Mouse (Mus musculus) left cerebral cortex, adult 9 months (tissue): ENCODE data around the gene Lyl1.

Experiments used
- DNase-seq, 2 experiments: peaks; one replicate each; pipeline ENCODE4 v3.0.0; 2022; ENCODE audit warnings: low spot score in 2 of 2

Lyl1 gene

DNA sequence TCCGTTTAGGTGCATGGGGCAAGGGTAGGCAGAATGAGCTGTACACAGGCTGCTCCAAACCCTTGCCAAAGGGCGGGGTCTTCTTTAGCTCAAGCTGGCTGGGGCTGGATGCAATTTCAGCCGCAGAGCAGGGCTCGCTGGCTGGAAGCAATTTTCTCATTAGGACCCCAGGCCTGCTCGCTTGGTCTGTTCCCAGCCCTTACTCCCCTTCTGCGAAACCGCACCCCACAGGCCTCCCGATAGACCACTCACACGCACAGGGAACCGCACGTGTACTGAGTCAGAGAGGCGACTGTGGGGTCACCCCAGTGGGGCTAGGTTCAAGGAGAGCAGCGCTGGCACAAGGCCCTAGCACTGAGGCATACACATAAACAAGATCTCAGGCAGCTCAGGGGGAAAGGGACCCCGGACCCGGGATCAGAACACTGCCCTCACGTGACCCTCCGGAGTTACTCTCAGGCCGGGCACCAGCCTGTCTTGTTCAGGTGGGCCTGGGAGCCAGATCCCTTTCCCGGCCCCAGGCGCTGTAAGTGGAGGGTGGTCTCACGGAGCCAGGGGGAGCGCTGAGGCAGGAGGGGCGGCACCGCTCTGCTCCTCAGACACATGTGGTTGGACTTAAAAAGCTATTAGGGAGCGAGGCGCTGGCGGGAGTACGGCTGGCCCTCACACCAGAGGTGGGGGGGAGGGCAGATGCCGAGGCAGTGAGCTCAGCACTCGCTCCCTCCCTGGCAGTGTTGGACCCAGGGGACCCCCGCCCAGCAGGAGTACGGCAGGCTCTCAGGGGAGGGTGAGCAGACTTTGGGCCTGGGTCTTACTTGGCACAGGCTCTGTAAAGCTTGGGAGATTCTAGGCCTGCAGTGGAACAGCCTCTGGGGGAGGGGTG, 41.2 kb downstream of the Lyl1 start:
- no peak for DNase-seq

DNA sequence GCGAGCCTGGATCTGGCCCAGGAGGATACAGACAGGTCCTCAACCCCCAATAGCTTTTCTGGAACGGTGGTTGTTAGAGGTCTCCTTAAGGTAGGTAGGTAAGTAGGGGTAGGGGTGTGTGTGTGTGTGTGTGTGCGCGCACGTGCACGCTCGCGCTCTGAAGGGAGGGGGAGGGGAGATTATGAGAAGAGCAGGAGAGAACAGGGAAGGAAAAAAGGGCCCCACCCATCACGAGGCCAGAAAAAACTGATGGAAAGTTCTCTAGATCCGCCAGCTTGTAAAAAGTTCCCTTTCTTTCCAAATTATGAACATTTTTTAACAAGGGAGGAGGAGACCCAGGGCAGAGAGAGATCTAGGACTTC, 41.8 kb downstream of the Lyl1 start:
- no peak for DNase-seq

DNA sequence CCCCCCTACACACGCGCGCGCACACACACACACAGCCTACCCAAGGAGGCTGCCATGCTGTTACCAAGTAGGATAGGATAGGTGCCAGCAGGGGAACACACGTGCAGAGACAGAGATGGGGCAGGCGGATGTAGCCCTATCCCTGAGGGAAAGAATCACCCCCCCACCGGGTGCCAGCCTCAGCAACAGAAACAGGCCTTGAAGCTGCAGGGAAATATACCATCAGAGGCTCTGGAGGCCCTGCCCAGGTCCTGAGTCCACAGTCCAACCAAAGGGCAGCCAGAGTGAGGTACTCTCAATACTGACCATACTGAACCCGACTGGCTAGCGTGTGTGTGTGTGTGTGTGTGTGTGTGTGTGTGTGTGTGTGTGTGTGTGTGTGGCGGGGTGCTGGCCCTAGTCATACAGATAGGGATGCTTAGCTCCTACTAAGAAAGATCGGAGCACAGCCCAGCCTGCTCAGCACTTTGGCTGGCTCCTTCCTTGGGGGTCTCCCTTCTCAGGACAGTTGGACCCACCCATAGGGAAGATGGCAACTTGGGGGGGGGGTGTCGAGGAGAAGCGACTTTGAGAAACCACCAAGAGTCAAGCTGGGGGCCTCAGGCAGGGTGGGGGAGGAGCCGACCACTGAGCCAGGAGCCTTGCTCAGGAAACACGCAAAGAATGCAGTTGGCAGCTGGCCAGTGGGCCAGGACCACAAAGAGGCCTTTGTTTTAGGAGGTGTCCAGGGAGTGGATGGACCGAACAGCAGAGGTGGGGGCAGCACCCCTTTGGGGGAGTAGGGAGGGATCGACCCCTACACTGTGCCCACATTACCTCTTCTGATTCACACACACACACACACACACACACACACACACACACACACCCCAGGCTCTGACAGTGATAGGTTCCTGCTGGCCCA, 42.5 kb downstream of the Lyl1 start:
- no peak for DNase-seq

DNA sequence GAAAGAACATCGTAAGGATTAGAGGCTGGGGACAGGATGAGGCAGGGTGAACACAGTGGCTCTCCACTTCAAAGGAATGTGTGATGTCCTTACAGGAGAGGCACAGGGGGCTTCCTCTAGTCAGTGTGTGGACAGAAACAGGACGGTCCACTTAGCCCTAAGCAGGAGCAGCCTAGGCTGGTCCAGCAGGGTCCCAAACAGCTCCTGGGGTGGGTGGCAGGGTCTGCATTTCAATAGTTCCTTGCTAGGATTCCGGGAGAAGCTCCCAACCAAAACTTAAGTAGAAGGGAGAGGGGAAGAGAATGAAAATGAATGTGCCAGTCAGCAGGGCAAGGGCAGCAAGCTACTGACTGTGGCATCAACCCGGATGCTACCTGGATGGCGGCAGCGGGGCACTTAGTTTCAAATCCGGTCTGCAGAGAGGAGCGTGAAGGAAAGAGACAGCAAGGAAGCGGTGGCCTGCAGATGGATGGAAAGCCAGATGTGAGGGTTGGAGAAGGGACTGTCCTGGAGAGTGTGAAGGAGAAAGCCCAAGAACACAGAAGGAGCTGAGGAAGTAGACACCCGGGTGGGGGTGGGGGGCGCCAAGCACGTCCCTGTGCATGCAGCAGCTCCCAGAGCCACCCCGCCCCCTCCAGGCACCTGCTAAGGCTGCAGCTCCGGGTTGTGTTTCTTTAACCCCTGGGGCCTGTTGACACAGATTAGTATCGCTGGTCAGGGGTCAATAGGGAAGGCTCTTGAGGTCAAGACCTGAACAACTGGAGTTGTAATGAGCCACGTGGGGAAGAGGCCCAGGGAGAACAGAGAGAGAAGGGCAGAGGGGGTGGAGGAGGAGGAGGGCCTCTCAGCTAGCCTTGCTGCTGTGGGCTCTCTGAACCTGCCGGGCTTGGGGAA, 44.0 kb downstream of the Lyl1 start:
- no peak for DNase-seq

DNA sequence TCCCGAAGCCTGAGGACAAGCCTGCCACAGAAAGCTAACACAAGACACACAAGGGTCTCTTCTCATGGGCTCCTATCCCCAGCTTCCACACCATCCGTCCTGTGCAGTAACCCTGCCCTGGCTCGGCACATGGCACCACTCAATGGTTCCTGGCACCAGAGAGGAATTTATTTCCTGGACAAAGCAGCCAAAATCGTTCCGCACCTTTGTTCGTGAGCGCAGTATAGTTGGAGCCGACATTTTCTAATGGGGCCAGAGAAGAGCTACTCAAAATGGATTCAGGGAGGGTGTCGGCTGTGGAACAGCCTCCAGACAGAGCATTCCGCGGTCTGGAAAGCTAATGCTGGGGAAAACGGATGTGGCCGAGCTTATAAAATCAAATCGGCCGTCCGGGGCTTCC, 48.3 kb downstream of the Lyl1 start:
- DNase-seq: no peak

- DNase-seq: no peak
Observed at GRCm38 (mm10) chr8:84752734-84753582, 51.7 kb downstream of the Lyl1 start.
